Mouse (Mus musculus): ENCODE results near the gene Ehmt1. TPM values are rescaled to one million over a fixed set of nuclear protein-coding genes. Genes with fewer than 3 reads are reported as not detected.
"Not testable (repeated sequence)": the region's sequence is repeated elsewhere in the genome, so short reads cannot be mapped to it uniquely, and the experiment has no call there.

Gene Ehmt1
- 41.3 and 57.3 TPM in 2 replicates for polyA plus RNA-seq (2012; rRNA removed)

GRCm38 (mm10) chr2:24918930-24919838 lies at the start of gene Ehmt1:
TSS of gene Ehmt1 (minus strand) at chr2:24919614.
- H3K4me1 ChIP-seq (ENCODE audit: control insufficient read depth, insufficient read depth, low read length) = peaks cover 5% of the 10 kb centered on the region; the same call in 1 of the 2 replicates
- DNase-seq = peak; percentile 90
- WGBS = 1% methylated on average over 108 of the region's 112 CpGs
- TF ChIP-seq CTCF (IDR thresholded peaks at IDR 0.05; ENCODE audit: insufficient read depth, low read length) (no peak), POLR2A (IDR thresholded peaks at IDR 0.05; ENCODE audit: borderline replicate concordance, extremely low read depth, low read depth, low read length) (peak; percentile 86; the same call in 1 of the 2 replicates)
- peak within 1 kb of the TSS; percentile 97 for H3K4me3 ChIP-seq (replicated peaks; ENCODE audit: extremely low read depth, low read depth, low read length)

- 2% methylated on average over 28 of the region's 28 CpGs for WGBS
- peak within 1 kb of the TSS; percentile 97 for H3K4me3 ChIP-seq (replicated peaks; ENCODE audit: extremely low read depth, low read depth, low read length)
- DNase-seq = peak; percentile 83
- TF ChIP-seq POLR2A (IDR thresholded peaks at IDR 0.05; ENCODE audit: borderline replicate concordance, extremely low read depth, low read depth, low read length) = peak; percentile 80; the same call in 1 of the 2 replicates
- peak; percentile 85 for TF ChIP-seq CTCF (IDR thresholded peaks at IDR 0.05; ENCODE audit: insufficient read depth, low read length)
- 0 out of 2 replicates have a peak, but pooled peaks cover 5% of the 10 kb centered on the region for H3K4me1 ChIP-seq (ENCODE audit: control insufficient read depth, insufficient read depth, low read length)
Observed at GRCm38 (mm10) chr2:24962304-24963000, 43.0 kb upstream of the Ehmt1 start, which contains the start of gene Dph7. TSS of gene Dph7 (plus strand) at chr2:24962400.

- peak; percentile 17 for DNase-seq
- Histone ChIP-seq H3K4me3 (replicated peaks; ENCODE audit: extremely low read depth, low read depth, low read length) (no peak overlapping the region), H3K4me1 (ENCODE audit: control insufficient read depth, insufficient read depth, low read length) (0 out of 2 replicates have a peak, but pooled peaks cover 5% of the 10 kb centered on the region)
- 23% methylated on average over 3 of the region's 3 CpGs for WGBS
- TF ChIP-seq CTCF (IDR thresholded peaks at IDR 0.05; ENCODE audit: insufficient read depth, low read length) = peak; percentile 63
- no peak for TF ChIP-seq POLR2A (IDR thresholded peaks at IDR 0.05; ENCODE audit: borderline replicate concordance, extremely low read depth, low read depth, low read length)
Observed at GRCm38 (mm10) chr2:24960910-24961309, 41.5 kb upstream of the Ehmt1 start.

GRCm38 (mm10) chr2:24952537-24953055 lies 33.2 kb upstream of the Ehmt1 start:
- TF ChIP-seq POLR2A (IDR thresholded peaks at IDR 0.05; ENCODE audit: borderline replicate concordance, extremely low read depth, low read depth, low read length) (no peak), CTCF (IDR thresholded peaks at IDR 0.05; ENCODE audit: insufficient read depth, low read length) (no peak)
- no peaks in the 10 kb centered on the region for H3K4me1 ChIP-seq (ENCODE audit: control insufficient read depth, insufficient read depth, low read length)
- no peak for DNase-seq
- H3K4me3 ChIP-seq (replicated peaks; ENCODE audit: extremely low read depth, low read depth, low read length) = no peak overlapping the region
- 80% methylated on average over 4 of the region's 4 CpGs for WGBS

- WGBS = under 1% methylated on average over 31 of the region's 31 CpGs
- Histone ChIP-seq H3K4me3 (replicated peaks; ENCODE audit: extremely low read depth, low read depth, low read length) (peak overlapping the region; percentile 66), H3K4me1 (ENCODE audit: control insufficient read depth, insufficient read depth, low read length) (no peaks in the 10 kb centered on the region)
- TF ChIP-seq CTCF (IDR thresholded peaks at IDR 0.05; ENCODE audit: insufficient read depth, low read length) (no peak), POLR2A (IDR thresholded peaks at IDR 0.05; ENCODE audit: borderline replicate concordance, extremely low read depth, low read depth, low read length) (no peak)
- DNase-seq = peak; percentile 32
Observed at GRCm38 (mm10) chr2:24950189-24950535, 30.7 kb upstream of the Ehmt1 start.

- TF ChIP-seq POLR2A (IDR thresholded peaks at IDR 0.05; ENCODE audit: borderline replicate concordance, extremely low read depth, low read depth, low read length) (peak; percentile 17; the same call in 1 of the 2 replicates), CTCF (IDR thresholded peaks at IDR 0.05; ENCODE audit: insufficient read depth, low read length) (no peak)
- peak within 1 kb of the TSS; percentile 66 for H3K4me3 ChIP-seq (replicated peaks; ENCODE audit: extremely low read depth, low read depth, low read length)
- peak; percentile 97 for DNase-seq
Observed at GRCm38 (mm10) chr2:24949421-24950188, 30.2 kb upstream of the Ehmt1 start, which contains the start of gene Zmynd19. TSS of gene Zmynd19 (plus strand) at chr2:24949792.

GRCm38 (mm10) chr2:24944304-24944703 lies 24.9 kb upstream of the Ehmt1 start:
- DNase-seq = peak; percentile 22
- not testable (repeated sequence) for H3K4me1 ChIP-seq (ENCODE audit: control insufficient read depth, insufficient read depth, low read length); H3K4me3 ChIP-seq (replicated peaks; ENCODE audit: extremely low read depth, low read depth, low read length)
- WGBS = 30% methylated on average over 2 of the region's 2 CpGs

More at GRCm38 (mm10) chr2:24949421-24950188, 30.2 kb upstream of the Ehmt1 start, which contains the start of gene Zmynd19:
- WGBS = 1% methylated on average over 98 of the region's 108 CpGs
- H3K4me1 ChIP-seq (ENCODE audit: control insufficient read depth, insufficient read depth, low read length) = no peaks in the 10 kb centered on the region

- no peaks in the 10 kb centered on the region for H3K4me1 ChIP-seq (ENCODE audit: control insufficient read depth, insufficient read depth, low read length)
- DNase-seq = no peak
- TF ChIP-seq CTCF (IDR thresholded peaks at IDR 0.05; ENCODE audit: insufficient read depth, low read length) (no peak), POLR2A (IDR thresholded peaks at IDR 0.05; ENCODE audit: borderline replicate concordance, extremely low read depth, low read depth, low read length) (no peak)
- WGBS = 73% methylated on average over 4 of the region's 4 CpGs
- no peak overlapping the region for H3K4me3 ChIP-seq (replicated peaks; ENCODE audit: extremely low read depth, low read depth, low read length)
Observed at GRCm38 (mm10) chr2:24942092-24942491, 22.7 kb upstream of the Ehmt1 start.

Measured in lung, adult 2 months (tissue).